Mouse (Mus musculus) heart, postnatal 14 days (tissue): ENCODE results near the gene Il1r1. TPM values are rescaled to one million over a fixed set of nuclear protein-coding genes. Genes with fewer than 3 reads are reported as not detected.

Experiments
- DNase-seq, 2 experiments: peaks; one replicate each; pipeline ENCODE4 v3.0.0; 2021 to 2022
- intact Hi-C: fragments of 180-260 bp; cut with DNase I; formaldehyde crosslinking; loops from one replicate; pipeline ENCODE4 v1.15.1; 2025
- total RNA-seq, 2 experiments: library from RNA; stranded (reverse); gene quantifications; 2 replicates each; pipeline ENCODE4 v1.2.3; 2021

Il1r1 gene
- total RNA-seq, 2 experiments from 2014 or later = 6.9 to 7.4 TPM

DNA sequence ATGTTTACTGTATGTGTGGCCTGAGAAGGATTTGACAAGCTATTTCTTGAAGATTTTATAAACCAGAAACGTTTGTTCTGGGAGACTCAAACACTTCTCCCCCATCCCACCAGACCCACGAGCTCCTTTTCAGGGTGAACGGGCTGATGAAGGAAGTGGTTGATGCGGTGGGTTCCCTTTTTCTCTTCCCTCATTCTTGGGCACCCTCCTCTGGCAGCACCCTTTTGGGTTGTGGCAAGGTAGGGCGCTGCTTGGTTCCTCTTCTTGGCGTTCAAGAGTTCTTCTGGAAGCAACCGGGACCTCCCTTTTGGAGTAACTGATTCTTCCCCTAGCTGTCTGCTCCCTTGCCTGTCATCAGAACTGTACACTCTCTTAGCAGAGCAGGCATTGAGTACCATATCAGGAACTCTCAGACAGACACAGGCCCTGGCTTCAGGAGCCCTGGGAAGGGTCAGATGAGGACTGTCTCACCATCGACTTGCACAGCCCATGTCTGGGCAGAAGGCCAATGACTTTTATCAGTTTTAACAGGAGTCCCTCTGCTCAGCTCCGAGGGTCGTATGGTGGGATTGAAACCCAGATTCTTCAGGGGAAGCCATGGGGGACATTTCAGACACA, 131.1 kb downstream of the Il1r1 start:
- no peak for DNase-seq
- intact Hi-C loops = no loop called here

GRCm38 (mm10) chr1:40357921-40358320, 133.0 kb downstream of the Il1r1 start:
- intact Hi-C loops = no loop called here
- DNase-seq = no peak

DNA sequence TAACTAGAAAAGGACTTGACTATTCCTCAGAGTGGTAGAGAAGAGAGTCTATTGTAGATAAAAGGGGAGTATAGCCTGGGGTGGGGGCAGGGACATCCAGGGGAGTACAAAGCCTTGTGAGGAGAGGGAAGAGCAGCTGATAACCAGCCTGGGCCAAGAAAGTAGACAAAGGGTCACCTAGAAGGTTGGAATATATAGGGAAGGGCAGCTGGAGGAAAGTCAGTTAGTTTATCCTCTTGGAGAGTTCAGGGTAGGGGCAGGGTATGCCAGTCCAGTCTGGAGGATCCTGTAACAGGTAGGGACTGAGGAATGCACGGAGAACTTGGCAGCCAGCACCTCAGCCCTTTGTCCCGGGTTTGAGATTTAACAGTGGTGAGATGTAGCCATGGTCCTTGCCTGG, 133.5 kb downstream of the Il1r1 start:
- intact Hi-C loops = no loop called here
- DNase-seq = no peak

DNA sequence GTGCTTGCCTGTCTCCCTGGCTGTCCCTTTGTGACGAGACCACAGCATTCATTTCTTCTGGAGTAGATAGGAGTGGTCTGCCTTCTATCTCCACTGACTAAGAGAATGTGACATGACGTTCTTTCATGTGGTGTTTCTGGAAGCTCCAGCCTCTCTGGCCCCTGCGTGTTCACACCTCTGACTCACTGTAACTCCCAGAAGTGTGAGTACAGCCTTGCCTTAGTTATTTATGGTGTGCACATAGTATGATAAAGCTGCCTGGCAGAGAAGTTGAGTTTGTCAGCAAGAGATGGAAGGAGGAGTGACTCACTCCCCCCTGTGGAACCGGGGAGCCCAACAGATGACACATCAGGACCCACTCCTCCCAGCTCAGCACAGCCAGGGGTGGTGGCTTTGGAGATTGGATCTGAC, 133.9 kb downstream of the Il1r1 start:
- no peak for DNase-seq
- intact Hi-C loops = no loop called here

DNA sequence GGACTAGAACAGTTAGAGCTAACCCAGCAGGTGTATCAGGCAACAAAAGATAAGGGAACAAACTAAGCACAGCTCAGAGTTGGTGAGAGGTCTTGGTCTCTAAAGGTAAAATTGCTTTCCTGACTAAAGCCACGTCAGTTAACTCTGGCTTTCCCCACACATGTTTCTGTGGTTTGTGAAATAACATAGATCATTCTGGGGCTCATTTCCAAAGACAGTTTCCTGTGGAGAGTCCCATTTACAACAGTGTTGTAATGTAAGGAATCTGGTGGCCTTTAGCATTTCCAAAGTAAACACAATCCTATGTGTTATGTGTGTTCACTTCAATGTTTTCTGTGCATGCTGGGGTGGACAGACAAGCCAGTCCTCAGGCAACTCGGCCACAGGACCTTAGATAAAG, 134.9 kb downstream of the Il1r1 start:
- intact Hi-C loops = loop anchor here (5.0 kb wide), 1 partner anchor 132 kb away; the partner anchor contains the start of gene Il1r1
- no peak for DNase-seq

DNA sequence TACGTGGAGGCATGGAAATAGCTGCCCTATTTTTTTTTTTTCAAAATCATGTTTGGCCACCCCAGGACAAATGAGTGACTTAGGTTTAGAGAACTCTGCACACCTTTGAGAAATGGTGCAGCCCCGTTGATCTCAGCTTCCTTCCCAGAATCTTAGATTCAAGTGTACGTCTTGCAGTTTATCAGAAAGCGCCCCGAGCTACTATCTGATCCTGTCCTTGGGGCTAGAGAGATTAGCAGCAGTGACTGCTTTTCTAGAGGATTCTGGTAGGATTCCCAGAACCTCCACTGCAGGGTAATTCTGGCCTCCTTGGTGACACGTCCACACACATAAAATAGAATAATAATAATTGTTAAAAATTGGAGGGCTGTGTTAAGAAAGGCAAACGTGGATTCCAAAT, 136.1 kb downstream of the Il1r1 start:
- no peak for DNase-seq
- intact Hi-C loops = loop anchor here (5.0 kb wide), 1 partner anchor 134 kb away; the partner anchor contains the start of gene Il1r1

GRCm38 (mm10) chr1:40361596-40361995, 136.7 kb downstream of the Il1r1 start:
- no peak for DNase-seq
- intact Hi-C loops = loop anchor here (5.0 kb wide), 1 partner anchor 134 kb away; the partner anchor contains the start of gene Il1r1

GRCm38 (mm10) chr1:40362784-40363183, 137.9 kb downstream of the Il1r1 start:
- DNase-seq = no peak
- intact Hi-C loops = loop anchor here (5.0 kb wide), 1 partner anchor 135 kb away; the partner anchor contains the start of gene Il1r1

Other genes starting within 250 kb of the Il1r1 start
- gene Il1r2, start 151.0 kb upstream of the Il1r1 start, total RNA-seq = under 1 TPM; 0.39 to 0.45 TPM
- 1 to 10 TPM; 3.8 to 4.9 TPM for gene Il1rl2, start 99.5 kb downstream of the Il1r1 start, total RNA-seq
- gene Il1rl1, start 204.5 kb downstream of the Il1r1 start, total RNA-seq = 1 to 10 TPM; 2.0 to 2.7 TPM
- 1 to 10 TPM; 1.4 to 2.0 TPM for gene Il18r1, start 240.5 kb downstream of the Il1r1 start, total RNA-seq